Mouse (Mus musculus): ENCODE measurements around the gene Fgr.

DNA sequence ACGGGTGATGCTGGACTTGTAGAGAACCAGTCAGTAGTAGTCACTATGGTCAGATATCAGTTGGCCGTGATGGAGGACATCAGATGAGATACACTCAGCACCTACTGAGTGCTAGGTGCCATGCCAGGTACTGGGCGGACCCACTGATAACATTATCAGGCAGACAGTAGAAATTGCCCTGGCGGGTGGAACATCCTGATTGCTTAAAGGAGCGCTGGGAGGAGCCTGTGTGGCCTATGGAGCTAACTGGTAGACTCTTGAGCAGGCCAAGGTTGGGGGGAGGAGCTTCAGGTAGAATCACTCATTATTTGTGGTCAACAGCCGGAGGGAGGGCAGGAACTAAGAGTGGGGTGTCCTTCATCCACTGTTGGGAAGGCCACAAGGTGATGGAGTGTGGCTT is 54.3 kb downstream of the Fgr start:
- no peak for TF ChIP-seq CTCF (IDR thresholded peaks at IDR 0.05; ENCODE audit: low read depth, low read length)
- TF ChIP-seq GATA1 (IDR thresholded peaks at IDR 0.05; ENCODE audit: borderline replicate concordance, low read length): no peak

Measured in G1E (cell line).